Mouse (Mus musculus): Measurements from ENCODE around the gene Arhgap31. TPM values are rescaled to one million over a fixed set of nuclear protein-coding genes. Genes with fewer than 3 reads are reported as not detected.

The Arhgap31 gene
- polyA plus RNA-seq (2014; fragmentation: Nextera tagmentation; extraction: Ambion mirVana), result 5.4 and 6.5 TPM in 2 replicates

- peak within 1 kb of the TSS; percentile 75 for H3K4me2 ChIP-seq (ENCODE audit: low read depth, severe bottlenecking)
- H3K4me1 ChIP-seq (ENCODE audit: control insufficient read depth, insufficient read depth, low read length), result no peaks in the 10 kb centered on the region
- peak; percentile 85 for ATAC-seq (ENCODE audit: insufficient number of reproducible peaks, low FRiP score, low TSS enrichment, low read depth)
- H3K9ac ChIP-seq (ENCODE audit: low read length), result peak within 1 kb of the TSS; percentile 78
- no peaks in the 10 kb centered on the region for H3K27me3 ChIP-seq (ENCODE audit: control insufficient read depth, insufficient read depth, low read length)
- H3K27ac ChIP-seq (replicated peaks; ENCODE audit: low read depth, low read length), result peak within 1 kb of the TSS; percentile 84
- DNase-seq (ENCODE audit: low spot score), result peak; percentile 82
- no peaks in the 10 kb centered on the region for H3K9me3 ChIP-seq (ENCODE audit: control insufficient read depth, low read length)
- WGBS, result under 1% methylated on average over 73 of the region's 74 CpGs
- H3K4me3 ChIP-seq (ENCODE audit: low read depth, low read length), result peak within 1 kb of the TSS; percentile 53
- H3K36me3 ChIP-seq (ENCODE audit: control insufficient read depth, insufficient read depth, low read length), result no peaks in the 10 kb centered on the region
Measured at GRCm38 (mm10) chr16:38712581-38713403, at the start of gene Arhgap31. Gene Arhgap31, minus strand, starts transcription at chr16:38713274.

- ATAC-seq (ENCODE audit: insufficient number of reproducible peaks, low FRiP score, low TSS enrichment, low read depth), result no peak
- no peak overlapping the region for H3K9ac ChIP-seq (ENCODE audit: low read length)
- no peak overlapping the region for H3K4me3 ChIP-seq (ENCODE audit: low read depth, low read length)
- H3K9me3 ChIP-seq (ENCODE audit: control insufficient read depth, low read length), result no peaks in the 10 kb centered on the region
- DNase-seq (ENCODE audit: low spot score), result no peak
- H3K27ac ChIP-seq (replicated peaks; ENCODE audit: low read depth, low read length), result no peak overlapping the region
- WGBS, result 89% methylated on average over 8 of the region's 8 CpGs
- no peaks in the 10 kb centered on the region for H3K36me3 ChIP-seq (ENCODE audit: control insufficient read depth, insufficient read depth, low read length)
- H3K27me3 ChIP-seq (ENCODE audit: control insufficient read depth, insufficient read depth, low read length), result no peaks in the 10 kb centered on the region
- H3K4me1 ChIP-seq (ENCODE audit: control insufficient read depth, insufficient read depth, low read length), result no peaks in the 10 kb centered on the region
- no peak overlapping the region for H3K4me2 ChIP-seq (ENCODE audit: low read depth, severe bottlenecking)
Measured at GRCm38 (mm10) chr16:38762401-38762800, 49.3 kb upstream of the Arhgap31 start.

DNA sequence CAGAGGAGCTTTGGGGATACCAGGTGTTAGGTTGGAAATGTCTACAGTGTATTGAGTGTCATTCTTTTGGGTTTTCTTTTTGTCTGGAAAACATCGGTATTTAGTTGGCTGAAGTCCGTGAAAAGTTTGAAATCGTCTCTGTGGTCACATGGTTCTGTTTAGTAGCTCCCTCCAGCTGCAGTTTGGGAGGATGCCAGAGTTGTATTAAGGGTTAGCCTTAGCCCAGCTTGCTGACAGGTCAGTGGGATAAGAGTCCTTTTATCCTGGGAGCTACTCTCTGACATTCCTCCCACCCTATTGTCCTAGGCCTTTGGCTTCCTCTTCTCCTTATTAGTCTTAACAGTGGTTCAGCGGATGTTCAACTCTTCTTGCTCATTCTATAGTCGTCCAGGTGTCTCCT lies 48.9 kb upstream of the Arhgap31 start:
- Histone ChIP-seq H3K36me3 (ENCODE audit: control insufficient read depth, insufficient read depth, low read length) (no peaks in the 10 kb centered on the region), H3K27ac (replicated peaks; ENCODE audit: low read depth, low read length) (no peak overlapping the region), H3K27me3 (ENCODE audit: control insufficient read depth, insufficient read depth, low read length) (no peaks in the 10 kb centered on the region), H3K4me1 (ENCODE audit: control insufficient read depth, insufficient read depth, low read length) (no peaks in the 10 kb centered on the region), H3K4me3 (ENCODE audit: low read depth, low read length) (no peak overlapping the region), H3K4me2 (ENCODE audit: low read depth, severe bottlenecking) (no peak overlapping the region), H3K9ac (ENCODE audit: low read length) (no peak overlapping the region), H3K9me3 (ENCODE audit: control insufficient read depth, low read length) (no peaks in the 10 kb centered on the region)
- WGBS, result 92% methylated on average over 5 of the region's 5 CpGs
- ATAC-seq (ENCODE audit: insufficient number of reproducible peaks, low FRiP score, low TSS enrichment, low read depth), result no peak
- no peak for DNase-seq (ENCODE audit: low spot score)

DNA sequence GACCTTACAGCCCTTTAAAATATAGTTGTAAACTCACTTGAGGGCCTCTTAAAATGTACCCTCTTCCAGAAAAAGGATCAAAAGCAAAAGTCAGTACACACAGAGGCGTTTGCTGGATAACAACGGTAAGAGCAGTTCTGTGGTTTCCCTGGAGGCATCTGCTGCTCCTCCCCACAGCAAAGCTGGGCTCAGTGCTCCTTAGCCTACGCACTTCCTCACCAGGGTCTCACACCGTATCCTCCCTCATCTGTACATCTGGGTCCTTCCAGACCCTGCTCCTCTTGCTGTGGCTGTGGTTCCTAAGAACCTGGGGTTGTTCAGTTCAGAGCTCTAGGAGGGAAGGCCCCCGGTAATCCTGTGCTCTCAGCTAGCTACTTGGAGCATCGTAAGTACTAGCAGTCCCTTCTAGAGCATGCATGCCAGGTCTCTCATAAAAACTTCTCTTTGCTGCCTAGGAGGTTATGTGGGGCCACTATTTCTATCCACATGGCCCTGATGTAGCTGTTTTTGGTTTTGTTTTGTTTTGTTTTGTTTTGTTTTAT lies 47.8 kb upstream of the Arhgap31 start:
- H3K27me3 ChIP-seq (ENCODE audit: control insufficient read depth, insufficient read depth, low read length), result no peaks in the 10 kb centered on the region
- H3K27ac ChIP-seq (replicated peaks; ENCODE audit: low read depth, low read length), result no peak overlapping the region
- H3K4me1 ChIP-seq (ENCODE audit: control insufficient read depth, insufficient read depth, low read length), result no peaks in the 10 kb centered on the region; the same call in 1 of the 2 replicates
- H3K9ac ChIP-seq (ENCODE audit: low read length), result no peak overlapping the region
- DNase-seq (ENCODE audit: low spot score) (no peak), ATAC-seq (ENCODE audit: insufficient number of reproducible peaks, low FRiP score, low TSS enrichment, low read depth) (no peak)
- H3K4me2 ChIP-seq (ENCODE audit: low read depth, severe bottlenecking), result no peak overlapping the region
- no peaks in the 10 kb centered on the region for H3K9me3 ChIP-seq (ENCODE audit: control insufficient read depth, low read length)
- 76% methylated on average over 6 of the region's 6 CpGs for WGBS
- no peak overlapping the region for H3K4me3 ChIP-seq (ENCODE audit: low read depth, low read length)
- H3K36me3 ChIP-seq (ENCODE audit: control insufficient read depth, insufficient read depth, low read length), result no peaks in the 10 kb centered on the region

GRCm38 (mm10) chr16:38760239-38760638 lies 47.2 kb upstream of the Arhgap31 start:
- H3K36me3 ChIP-seq (ENCODE audit: control insufficient read depth, insufficient read depth, low read length), result no peaks in the 10 kb centered on the region
- H3K4me3 ChIP-seq (ENCODE audit: low read depth, low read length), result no peak overlapping the region
- no peak for DNase-seq (ENCODE audit: low spot score)
- 91% methylated on average over 5 of the region's 5 CpGs for WGBS
- no peak overlapping the region for H3K4me2 ChIP-seq (ENCODE audit: low read depth, severe bottlenecking)
- H3K27me3 ChIP-seq (ENCODE audit: control insufficient read depth, insufficient read depth, low read length), result no peaks in the 10 kb centered on the region
- no peak for ATAC-seq (ENCODE audit: insufficient number of reproducible peaks, low FRiP score, low TSS enrichment, low read depth)
- no peaks in the 10 kb centered on the region; the same call in 1 of the 2 replicates for H3K4me1 ChIP-seq (ENCODE audit: control insufficient read depth, insufficient read depth, low read length)
- no peak overlapping the region for H3K27ac ChIP-seq (replicated peaks; ENCODE audit: low read depth, low read length)
- H3K9me3 ChIP-seq (ENCODE audit: control insufficient read depth, low read length), result no peaks in the 10 kb centered on the region
- H3K9ac ChIP-seq (ENCODE audit: low read length), result no peak overlapping the region

- H3K4me3 ChIP-seq (ENCODE audit: low read depth, low read length), result no peak overlapping the region
- H3K27ac ChIP-seq (replicated peaks; ENCODE audit: low read depth, low read length), result no peak overlapping the region
- H3K9me3 ChIP-seq (ENCODE audit: control insufficient read depth, low read length), result no peaks in the 10 kb centered on the region
- WGBS, result 79% methylated on average over 12 of the region's 12 CpGs
- H3K4me2 ChIP-seq (ENCODE audit: low read depth, severe bottlenecking), result no peak overlapping the region
- H3K27me3 ChIP-seq (ENCODE audit: control insufficient read depth, insufficient read depth, low read length), result no peaks in the 10 kb centered on the region
- peaks cover 7% of the 10 kb centered on the region for H3K4me1 ChIP-seq (ENCODE audit: control insufficient read depth, insufficient read depth, low read length)
- ATAC-seq (ENCODE audit: insufficient number of reproducible peaks, low FRiP score, low TSS enrichment, low read depth), result no peak
- no peak overlapping the region for H3K9ac ChIP-seq (ENCODE audit: low read length)
- no peak for DNase-seq (ENCODE audit: low spot score)
- no peaks in the 10 kb centered on the region for H3K36me3 ChIP-seq (ENCODE audit: control insufficient read depth, insufficient read depth, low read length)
Measured at GRCm38 (mm10) chr16:38758104-38758861, 45.2 kb upstream of the Arhgap31 start.

DNA sequence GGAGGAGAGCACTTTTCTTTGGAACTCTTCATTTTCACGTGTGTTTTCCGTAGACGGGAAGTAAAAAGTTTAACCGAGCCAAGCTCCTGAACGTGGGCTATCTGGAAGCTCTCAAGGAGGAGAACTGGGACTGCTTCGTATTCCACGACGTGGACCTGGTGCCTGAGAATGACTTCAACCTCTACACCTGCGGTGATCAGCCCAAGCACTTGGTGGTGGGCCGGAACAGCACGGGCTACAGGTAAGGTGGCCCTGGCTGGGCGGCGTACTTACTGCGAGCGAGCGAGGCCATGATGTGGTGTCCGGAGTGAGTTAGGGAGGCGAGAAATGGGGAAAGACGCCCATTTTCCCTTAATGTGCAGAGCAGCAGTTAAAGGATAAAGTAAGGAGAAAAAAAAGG lies 44.6 kb upstream of the Arhgap31 start:
- Histone ChIP-seq H3K27ac (replicated peaks; ENCODE audit: low read depth, low read length) (no peak overlapping the region), H3K9ac (ENCODE audit: low read length) (no peak overlapping the region), H3K4me2 (ENCODE audit: low read depth, severe bottlenecking) (no peak overlapping the region), H3K4me3 (ENCODE audit: low read depth, low read length) (no peak overlapping the region), H3K9me3 (ENCODE audit: control insufficient read depth, low read length) (no peaks in the 10 kb centered on the region), H3K27me3 (ENCODE audit: control insufficient read depth, insufficient read depth, low read length) (no peaks in the 10 kb centered on the region), H3K4me1 (ENCODE audit: control insufficient read depth, insufficient read depth, low read length) (peaks cover 14% of the 10 kb centered on the region), H3K36me3 (ENCODE audit: control insufficient read depth, insufficient read depth, low read length) (no peaks in the 10 kb centered on the region)
- no peak for ATAC-seq (ENCODE audit: insufficient number of reproducible peaks, low FRiP score, low TSS enrichment, low read depth)
- 94% methylated on average over 19 of the region's 19 CpGs for WGBS
- no peak for DNase-seq (ENCODE audit: low spot score)

DNA sequence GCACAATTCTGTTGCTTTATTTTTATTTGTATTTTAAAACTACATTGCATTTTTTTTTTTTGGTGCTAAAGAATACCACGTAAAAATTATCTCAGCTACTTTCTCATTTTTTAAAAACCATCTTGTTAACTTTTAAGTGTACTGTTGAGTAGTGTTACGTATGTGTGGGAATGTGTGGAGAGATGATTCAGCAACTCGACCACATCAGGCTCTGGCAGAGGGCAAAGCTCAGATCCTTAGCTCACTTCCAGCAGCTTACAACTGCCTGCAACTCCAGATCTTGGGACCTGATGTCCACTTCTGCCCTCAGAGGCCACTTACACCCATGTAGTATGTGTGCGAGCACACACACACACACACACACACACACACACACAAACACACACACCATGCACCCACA lies 43.5 kb upstream of the Arhgap31 start:
- no peak overlapping the region for H3K27ac ChIP-seq (replicated peaks; ENCODE audit: low read depth, low read length)
- no peaks in the 10 kb centered on the region for H3K27me3 ChIP-seq (ENCODE audit: control insufficient read depth, insufficient read depth, low read length)
- no peak overlapping the region for H3K4me2 ChIP-seq (ENCODE audit: low read depth, severe bottlenecking)
- no peak for ATAC-seq (ENCODE audit: insufficient number of reproducible peaks, low FRiP score, low TSS enrichment, low read depth)
- H3K36me3 ChIP-seq (ENCODE audit: control insufficient read depth, insufficient read depth, low read length), result no peaks in the 10 kb centered on the region
- 79% methylated on average over 4 of the region's 4 CpGs for WGBS
- no peak for DNase-seq (ENCODE audit: low spot score)
- H3K4me3 ChIP-seq (ENCODE audit: low read depth, low read length), result no peak overlapping the region
- peaks cover 14% of the 10 kb centered on the region for H3K4me1 ChIP-seq (ENCODE audit: control insufficient read depth, insufficient read depth, low read length)
- no peak overlapping the region for H3K9ac ChIP-seq (ENCODE audit: low read length)
- no peaks in the 10 kb centered on the region for H3K9me3 ChIP-seq (ENCODE audit: control insufficient read depth, low read length)

Measured in limb, embryonic 11.5 days (tissue).